Mouse (Mus musculus): ENCODE measurements around the gene Gm43951. TPM values are rescaled to one million over a fixed set of nuclear protein-coding genes. Genes with fewer than 3 reads are reported as not detected.
A peak's percentile ranks its signal among the peaks of the same experiment; 100 is the strongest.

Gene Gm43951
- 10 to 100 TPM in 1 of 2 experiments, 1 to 10 TPM in 1; 8.2 to 12.9 TPM for total RNA-seq (2021)

DNA sequence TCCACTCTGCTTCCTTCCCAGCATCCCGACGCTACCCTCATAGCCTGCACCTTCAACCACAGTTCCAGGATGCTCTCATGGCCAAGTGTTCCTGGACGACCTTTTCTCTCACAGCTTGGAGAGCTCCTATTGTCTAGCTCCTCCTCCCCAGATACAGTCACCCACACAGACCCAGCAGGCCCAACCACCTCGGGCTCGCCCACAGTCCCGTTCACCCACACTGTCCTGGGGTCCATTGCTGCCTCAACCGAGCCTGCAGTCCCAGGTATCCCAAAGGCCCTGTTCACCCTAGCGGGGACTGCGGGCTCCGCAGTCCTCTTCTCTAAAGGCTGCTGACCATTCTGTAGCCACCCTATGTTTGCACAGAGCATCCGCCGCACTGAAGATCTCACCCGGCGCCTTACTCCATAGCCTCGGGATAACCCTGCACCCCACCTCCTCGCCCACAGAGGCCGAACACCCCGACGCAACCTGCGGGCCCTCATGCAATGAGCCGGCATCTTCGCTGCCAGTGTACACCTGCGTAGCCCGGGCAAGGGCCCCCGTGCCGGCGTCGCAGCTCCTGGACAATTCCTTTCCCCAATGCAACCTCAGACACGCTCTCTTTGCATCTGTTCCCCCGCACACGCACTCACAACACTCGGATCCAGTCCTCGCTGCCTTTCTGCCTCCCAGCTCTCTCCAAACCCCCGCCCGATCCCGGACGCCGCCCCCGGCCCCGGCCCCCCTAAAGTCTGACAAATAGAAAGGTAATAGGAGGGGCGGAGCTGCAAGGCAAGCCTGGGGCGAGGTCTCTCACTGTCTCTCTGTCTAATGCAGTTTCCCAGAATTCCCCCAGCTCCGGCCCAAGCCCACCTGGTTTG, at the start of gene Gm43951:
Gene Gm43951, minus strand, starts transcription at position 500 of the 863 bp plus-strand sequence.
- peak in 1 of 2 experiments; percentile 40 for DNase-seq (ENCODE audit: extremely low spot score in 1 of 2, low spot score in 1 of 2)

GRCm38 (mm10) chr11:72256441-72256840, 49.8 kb upstream of the Gm43951 start:
- DNase-seq (ENCODE audit: extremely low spot score in 1 of 2, low spot score in 1 of 2), result no peak

DNA sequence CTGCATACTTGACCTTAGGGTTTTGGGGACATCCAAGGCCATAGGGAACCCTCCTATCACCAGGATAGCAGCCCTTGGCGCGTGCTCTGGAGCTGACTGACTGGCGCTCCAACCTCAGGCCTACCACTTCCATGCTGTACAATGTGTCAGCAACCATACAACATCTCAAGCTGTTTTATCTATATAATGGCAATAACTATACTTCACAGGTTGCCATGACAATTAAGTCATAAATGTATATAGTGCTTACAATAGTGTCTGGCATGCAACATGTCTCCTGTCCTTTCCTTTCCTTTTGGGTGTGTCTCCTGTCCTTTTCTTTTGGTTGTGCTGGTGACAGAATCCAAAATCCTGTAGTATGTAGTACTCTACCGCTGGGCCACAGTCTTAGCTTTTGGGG, 49.0 kb upstream of the Gm43951 start:
- DNase-seq (ENCODE audit: extremely low spot score in 1 of 2, low spot score in 1 of 2), result no peak

- DNase-seq (ENCODE audit: extremely low spot score in 1 of 2, low spot score in 1 of 2), result no peak
Observed at GRCm38 (mm10) chr11:72245196-72245753, 38.6 kb upstream of the Gm43951 start.

DNA sequence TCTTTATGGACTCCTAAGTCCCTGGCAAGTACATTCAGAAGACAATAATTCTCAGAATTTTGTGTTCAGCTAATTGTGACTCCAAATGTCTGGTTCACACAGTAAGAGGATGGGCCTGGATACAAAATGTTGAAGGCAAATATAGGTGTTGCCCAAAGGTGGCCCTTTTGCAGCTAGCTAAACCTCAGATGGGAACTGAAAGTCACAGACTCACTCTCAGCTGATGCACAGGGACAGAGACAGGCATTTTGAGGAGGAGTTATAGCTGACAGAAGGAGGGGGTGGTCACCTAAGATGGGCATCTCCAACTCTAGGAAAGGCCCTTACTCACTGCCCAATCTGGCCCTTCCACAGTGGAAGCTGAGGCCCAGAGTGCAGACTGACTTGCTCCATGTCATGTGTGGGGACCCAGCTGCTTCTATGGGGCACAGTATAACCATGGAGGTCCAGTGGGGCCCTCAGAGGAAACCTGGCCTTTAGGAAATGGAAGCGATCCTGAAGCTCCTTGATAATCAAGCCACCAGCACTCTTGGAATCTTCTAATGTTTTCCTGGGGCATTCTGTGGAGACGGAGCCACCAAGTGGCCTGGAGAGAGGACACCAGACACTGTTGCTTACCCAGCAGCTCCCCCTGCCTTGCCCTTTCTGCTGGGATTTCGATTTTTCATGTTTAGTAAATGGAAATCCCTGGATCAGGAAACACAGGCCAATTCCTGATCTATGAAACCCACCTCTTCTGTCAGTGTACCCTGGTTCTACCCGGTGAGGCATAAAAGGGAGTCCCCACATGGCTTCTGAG, 33.6 kb upstream of the Gm43951 start:
- no peak for DNase-seq (ENCODE audit: extremely low spot score in 1 of 2, low spot score in 1 of 2)

DNA sequence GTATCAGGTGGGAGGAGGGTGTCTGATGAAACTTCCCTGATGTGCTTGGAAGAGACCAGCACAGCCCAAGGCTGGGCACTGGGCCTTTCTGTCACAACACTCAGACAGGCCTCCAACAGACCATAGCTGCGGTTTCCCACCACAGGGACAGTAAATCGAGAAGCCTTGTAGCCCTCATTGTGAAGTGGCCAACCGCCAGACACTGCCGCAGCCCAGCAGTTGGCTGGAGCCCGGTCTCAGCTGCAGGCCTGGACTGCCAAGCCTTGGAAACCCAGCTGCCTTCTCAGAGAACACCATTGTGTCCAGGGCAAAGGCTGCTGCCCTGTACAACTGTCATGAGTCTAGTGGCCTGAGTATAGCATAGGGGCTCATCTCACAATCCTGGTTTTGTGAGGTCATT, 27.4 kb upstream of the Gm43951 start:
- peak in 1 of 2 experiments; percentile 24 for DNase-seq (ENCODE audit: extremely low spot score in 1 of 2, low spot score in 1 of 2)

DNA sequence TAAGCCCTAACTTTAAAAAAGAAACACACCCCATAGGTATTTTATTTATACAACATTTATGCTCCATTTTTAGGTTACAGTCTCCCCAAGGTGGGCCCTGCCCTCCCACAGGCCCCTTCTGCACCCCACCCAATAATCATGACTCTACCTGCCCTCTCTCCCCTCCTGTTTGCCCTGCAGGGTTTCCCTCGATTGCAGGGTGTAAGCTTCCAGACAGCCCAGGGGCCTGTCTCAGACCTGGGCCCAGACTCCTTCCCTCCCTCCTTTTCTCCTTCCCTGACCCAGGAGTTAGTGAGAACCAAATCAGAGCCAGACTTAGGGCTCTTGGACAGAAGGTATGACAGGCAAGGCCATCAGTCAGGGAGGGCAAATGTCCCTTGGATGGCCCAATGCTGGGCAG, 26.4 kb upstream of the Gm43951 start:
- DNase-seq (ENCODE audit: extremely low spot score in 1 of 2, low spot score in 1 of 2), result no peak

- no peak for DNase-seq (ENCODE audit: extremely low spot score in 1 of 2, low spot score in 1 of 2)
Observed at GRCm38 (mm10) chr11:72232068-72232467, 25.4 kb upstream of the Gm43951 start.

DNA sequence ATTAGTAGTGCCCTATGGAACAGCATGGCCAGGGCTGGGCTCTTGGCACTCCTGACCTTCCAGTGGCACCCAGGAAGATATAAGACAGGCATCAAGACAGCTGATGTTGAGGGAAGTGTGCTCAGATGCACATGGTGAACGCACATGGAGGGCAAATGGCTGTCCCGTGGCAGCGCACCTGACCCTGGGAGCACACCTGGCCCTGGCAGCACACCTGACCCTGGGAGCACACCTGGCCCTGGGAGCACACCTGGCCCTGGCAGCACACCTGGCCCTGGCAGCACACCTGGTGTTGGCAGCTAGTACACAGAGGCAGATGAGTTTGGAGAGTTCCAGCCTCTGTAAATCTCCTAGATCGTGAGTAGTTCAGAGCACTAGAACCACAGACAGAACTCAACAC, 21.9 kb upstream of the Gm43951 start:
- no peak for DNase-seq (ENCODE audit: extremely low spot score in 1 of 2, low spot score in 1 of 2)

DNA sequence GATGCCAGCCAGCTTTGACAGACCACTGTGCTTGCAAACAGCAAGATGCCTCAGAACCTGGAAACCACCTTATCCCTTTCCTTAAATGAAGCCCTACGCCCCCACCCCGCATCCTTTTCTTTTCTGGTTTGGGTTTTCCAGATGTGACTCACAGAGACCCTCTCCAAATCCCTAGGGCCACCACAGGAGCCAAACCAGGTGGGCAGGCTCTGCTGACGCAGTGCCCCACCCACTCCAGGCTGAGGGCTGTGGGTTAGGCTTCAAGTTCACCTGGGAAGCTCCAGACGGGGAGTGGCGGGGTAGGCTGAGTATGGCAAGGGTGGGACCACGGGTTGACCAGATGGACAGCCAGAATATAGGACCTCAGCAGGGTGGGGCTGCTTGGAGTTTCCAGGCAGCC, 20.3 kb upstream of the Gm43951 start:
- no peak for DNase-seq (ENCODE audit: extremely low spot score in 1 of 2, low spot score in 1 of 2)

DNA sequence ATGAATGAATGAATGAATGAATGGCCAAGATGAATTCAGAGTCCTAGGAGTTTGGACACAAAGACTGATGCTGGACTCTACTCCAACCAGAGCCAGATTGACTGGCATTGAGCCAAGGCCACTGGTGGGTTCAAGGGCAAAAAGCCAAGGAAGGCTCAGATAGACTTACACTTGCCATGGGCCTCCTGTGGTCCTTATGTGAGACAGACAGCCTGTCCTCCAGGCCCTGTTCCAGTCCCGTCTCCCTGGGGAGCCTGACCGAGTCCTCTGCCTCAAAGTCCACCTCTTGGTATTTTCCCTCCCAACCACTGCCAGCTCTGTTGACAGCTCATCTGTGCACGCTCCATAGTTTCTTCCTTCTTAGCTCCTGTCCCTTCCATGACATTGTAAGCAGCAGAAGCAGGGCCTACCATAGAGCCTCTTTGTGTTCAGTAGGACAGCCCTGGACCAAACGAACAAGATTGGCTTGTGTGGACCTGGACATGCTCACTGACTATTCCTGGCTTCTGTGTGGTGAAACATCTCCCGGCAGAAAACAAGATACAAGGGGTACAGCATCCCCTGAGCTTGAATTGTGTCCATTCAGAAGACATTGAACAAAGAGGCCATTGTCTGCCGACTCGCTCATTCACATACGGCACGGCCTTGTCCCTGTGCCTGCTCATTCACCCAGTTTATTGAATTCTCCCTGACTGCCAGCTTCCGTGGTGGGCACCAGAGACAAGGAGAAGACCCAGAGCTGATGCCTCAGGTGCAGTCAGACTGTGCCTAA, 19.6 kb upstream of the Gm43951 start:
- DNase-seq (ENCODE audit: extremely low spot score in 1 of 2, low spot score in 1 of 2), result no peak

DNA sequence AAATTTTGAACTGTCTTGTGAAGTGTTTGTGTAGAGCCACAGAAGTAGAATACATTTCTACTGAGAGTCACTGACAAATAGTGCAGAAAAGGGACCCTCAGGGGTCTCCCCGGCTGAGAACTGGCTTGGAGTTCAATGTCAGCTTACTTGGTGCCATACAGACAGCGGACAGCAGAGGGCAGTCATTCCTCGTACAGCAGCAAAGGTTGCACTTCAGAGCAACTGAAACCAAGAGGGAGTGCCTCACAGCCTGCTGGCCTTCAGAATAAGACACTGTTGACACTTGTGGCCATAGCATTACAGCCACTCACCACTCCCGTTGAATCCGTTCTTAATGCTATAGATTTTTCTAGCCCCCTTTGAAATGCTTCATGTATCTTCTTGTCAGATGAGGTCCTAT, 18.2 kb upstream of the Gm43951 start:
- DNase-seq (ENCODE audit: extremely low spot score in 1 of 2, low spot score in 1 of 2), result peak; percentile 78 to 95

- DNase-seq (ENCODE audit: extremely low spot score in 1 of 2, low spot score in 1 of 2), result no peak
Observed at GRCm38 (mm10) chr11:72223414-72223813, 16.8 kb upstream of the Gm43951 start.

GRCm38 (mm10) chr11:72221278-72221677, 14.6 kb upstream of the Gm43951 start:
- peak; percentile 46 to 76 for DNase-seq (ENCODE audit: extremely low spot score in 1 of 2, low spot score in 1 of 2)

DNA sequence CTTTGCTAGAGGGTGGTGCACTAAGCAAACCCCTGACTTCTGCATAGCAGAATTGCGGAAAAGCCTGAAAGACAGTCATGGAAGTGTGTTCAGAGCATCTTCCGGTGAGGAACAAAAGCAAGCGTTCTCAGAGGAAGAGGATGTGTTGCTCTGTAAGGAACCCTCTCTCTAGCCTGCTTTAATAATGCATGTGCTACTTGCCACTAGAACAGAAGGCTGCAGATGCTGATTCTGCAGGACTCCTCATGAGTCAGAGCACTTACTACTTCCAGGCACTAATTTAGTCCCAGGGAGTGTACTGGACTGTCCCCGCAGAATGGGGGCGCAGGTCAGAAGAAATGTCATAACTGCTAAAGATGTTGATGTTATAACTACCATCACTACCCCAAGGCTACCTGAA, 10.5 kb upstream of the Gm43951 start:
- DNase-seq (ENCODE audit: extremely low spot score in 1 of 2, low spot score in 1 of 2), result no peak

DNA sequence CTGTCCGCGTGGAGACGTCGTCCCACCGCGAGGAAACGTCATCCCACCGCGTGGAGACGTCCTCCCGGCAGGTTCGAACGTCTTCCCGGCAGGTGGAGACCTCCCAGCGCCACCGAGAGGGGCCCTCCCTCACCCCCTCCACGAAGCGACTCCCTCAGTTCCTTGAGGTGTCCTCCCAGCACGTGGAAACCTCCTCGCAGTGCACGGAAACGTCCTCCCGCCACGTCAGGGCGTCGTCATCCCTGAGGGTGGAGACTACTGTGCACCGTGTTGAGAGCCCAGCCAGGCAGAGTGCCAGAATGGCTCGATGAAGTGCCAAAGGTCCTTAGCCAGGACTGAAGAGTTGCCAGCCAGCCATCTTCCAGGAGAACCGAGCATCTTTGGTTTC, 8.8 kb upstream of the Gm43951 start, which contains the start of gene Med31:
Gene Med31, minus strand, starts transcription at position 183 of the 388 bp plus-strand sequence.
- DNase-seq (ENCODE audit: extremely low spot score in 1 of 2, low spot score in 1 of 2), result peak; percentile 63 to 71

DNA sequence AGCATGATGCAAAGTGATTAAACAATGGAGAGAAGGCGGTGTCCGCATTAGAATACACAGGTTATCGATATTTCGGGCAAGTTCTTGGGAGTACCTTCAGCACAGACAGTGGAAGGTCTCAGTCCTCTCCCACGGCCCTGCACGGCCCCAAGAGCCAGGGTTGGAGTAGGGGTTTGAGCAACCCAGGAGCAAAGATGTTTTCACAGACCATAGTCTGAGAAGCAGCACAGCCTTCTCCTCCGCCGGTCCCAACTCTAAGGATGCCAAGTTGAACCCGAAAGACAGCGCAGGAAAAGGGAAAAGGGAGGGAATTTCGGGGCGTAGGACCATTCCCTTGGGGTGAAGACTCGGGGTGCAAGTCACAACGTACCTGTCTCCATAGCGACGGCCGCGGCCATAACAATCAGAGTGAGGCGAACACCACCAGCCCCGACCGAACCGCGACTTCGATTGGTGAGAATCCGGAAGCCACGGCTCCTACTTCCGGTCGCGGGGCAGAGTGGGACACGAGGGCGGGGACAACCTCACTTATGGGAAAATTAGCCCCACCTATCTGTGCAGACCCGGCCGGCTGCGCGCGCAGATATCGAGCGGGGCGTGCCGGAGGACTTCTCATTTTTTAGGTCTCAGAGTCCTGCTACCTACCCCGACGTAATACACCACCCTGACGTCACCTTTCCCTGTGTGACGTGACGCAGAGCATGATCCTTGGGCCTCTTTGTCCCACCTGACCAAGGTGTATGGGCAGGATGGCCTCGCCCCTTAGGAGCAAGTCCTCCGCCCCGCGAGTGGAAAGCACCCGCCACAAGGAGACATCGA, 8.2 kb upstream of the Gm43951 start:
- DNase-seq (ENCODE audit: extremely low spot score in 1 of 2, low spot score in 1 of 2), result peak; percentile 81 to 88

DNA sequence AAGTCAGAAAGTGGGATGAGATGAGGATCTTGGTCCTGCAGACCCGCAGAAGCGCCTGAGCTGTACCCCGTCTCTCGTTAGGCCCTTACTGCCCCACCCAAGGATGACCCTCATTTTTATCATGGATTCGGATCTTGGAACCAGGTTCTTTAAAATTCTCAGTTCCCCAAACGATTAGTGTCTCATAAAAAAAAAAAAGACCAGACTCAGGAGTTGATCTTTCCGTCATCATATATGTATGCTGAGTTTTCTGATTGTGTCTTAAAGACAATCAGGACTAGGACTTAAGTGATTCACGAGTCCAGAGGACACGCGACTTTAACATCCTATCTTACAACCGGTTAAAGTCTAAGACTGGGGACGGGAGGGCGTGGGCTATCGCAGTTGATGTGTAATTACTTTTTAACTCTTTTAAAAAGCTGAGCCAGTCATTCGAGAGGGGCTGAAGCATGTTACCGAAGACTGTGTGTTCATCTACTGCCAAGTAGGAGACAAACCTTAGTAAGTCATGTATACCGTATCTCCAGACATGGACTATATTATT, 1.3 kb upstream of the Gm43951 start:
- no peak for DNase-seq (ENCODE audit: extremely low spot score in 1 of 2, low spot score in 1 of 2)

- DNase-seq (ENCODE audit: extremely low spot score in 1 of 2, low spot score in 1 of 2), result peak; percentile 75 to 77
Observed at GRCm38 (mm10) chr11:72207204-72207833, 679 bp upstream of the Gm43951 start, which contains the start of the genes 4933427D14Rik and Txndc17. Gene 4933427D14Rik (minus strand): TSS chr11:72207459. Gene Txndc17 (plus strand): TSS chr11:72207547.

All from layer of hippocampus, postnatal 25 days (tissue).